Mouse (Mus musculus): ENCODE measurements around the gene Sprr2k.

Gene Sprr2k

DNA sequence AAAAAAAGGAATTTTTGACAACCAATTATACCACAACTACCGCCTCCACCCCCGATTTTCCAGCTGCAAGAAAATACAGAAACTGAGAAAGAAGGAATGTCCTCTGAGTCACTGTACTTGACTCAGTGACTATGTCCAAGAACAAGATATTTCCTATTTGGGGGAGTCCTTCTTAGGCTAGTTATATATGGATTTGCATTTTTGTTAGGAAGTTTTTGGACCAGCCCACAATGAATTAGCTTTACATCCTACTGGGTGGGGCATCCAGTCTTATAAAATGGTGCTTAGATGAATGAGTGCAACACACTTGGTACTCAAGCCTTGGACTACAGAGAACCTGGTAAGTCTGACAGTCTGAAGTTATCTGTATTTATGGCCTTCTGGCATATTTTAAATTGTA is at the start of gene Sprr2k:
Gene Sprr2k (plus strand): TSS at position 301 of the 400 bp plus-strand sequence.
- WGBS = 77% methylated on average over 2 of the region's 2 CpGs

DNA sequence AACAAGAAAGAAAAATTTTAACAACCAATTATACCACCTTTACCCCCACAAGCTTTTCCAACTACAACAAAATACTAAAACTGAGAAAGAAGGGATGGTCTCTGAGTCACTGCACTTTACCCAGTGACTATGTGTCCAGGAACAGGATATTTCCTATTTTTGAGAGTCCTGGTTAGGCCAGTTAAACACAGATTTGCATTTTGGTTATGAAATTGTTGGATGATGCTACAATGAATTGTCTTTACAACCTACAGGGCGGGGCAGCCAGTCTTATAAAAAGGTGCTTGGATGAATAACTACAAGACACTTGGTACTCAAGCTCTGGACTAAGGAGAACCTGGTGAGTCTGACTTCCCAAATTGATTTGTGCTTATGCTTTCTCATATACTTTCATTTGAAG is 47.0 kb upstream of the Sprr2k start, which contains the start of gene Sprr2h:
Gene Sprr2h (plus strand): TSS at position 301 of the 400 bp plus-strand sequence.
- 88% methylated on average over 1 of the region's 1 CpGs for WGBS

DNA sequence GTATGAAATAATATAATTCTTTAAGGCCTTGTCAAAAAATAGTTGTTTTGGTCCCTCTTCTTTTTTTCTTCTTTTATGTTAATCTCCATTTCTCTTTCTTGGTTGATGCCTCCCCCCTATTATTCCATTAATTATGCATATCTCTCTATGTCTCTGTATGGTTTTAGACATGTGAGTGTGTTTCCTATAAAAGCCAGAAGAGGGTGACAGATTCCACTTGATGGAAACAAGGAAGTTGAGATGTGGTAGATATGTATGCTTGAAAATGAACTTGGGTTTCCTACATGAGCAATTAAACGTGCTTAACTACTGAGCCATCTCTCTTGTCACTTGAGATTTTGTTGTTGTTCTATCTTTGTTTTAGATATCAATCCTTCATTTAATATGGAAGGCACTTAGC is 38.1 kb upstream of the Sprr2k start:
- 20% methylated on average over 1 of the region's 1 CpGs for WGBS

DNA sequence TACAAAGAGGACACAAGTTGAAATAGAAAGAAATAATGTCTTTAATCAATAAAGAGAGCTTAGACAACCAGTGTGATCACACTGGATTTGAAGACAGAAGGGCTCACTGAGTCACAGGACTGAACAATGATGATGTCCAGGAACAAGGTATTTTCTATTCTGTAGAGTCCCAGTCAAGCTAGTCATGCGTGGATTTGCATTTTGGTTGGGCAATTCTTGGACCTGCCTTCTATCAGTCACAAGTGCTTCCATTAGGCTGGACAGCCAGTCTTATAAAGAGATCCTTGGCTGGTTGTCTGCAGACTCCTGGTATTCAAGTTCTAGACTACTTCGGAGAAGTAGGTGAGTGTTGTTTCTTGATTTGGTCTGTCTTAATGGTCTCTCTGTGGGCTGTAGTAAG is 24.7 kb upstream of the Sprr2k start, which contains the start of gene Sprr2i:
Gene Sprr2i (plus strand): TSS at position 301 of the 400 bp plus-strand sequence.
- WGBS = 94% methylated on average over 2 of the region's 2 CpGs

DNA sequence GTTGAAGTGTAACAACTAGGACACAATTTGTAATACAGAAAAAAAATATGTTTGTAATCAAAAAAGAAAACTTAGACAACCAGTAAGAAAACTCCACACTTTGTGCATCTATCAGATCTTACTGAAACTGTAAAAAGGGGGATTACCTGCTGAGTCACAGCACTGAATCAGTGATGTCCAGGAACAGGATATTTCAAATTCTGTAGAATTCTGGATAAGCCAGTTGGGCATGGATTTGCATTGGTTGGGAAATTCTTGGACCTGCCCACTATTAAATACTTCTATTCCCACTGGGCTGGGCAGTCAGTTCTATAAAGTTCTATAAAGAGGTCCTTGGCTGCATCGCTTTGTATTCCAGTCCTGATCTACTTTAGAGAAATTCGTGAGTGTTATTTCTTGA is 14.6 kb upstream of the Sprr2k start, which contains the start of gene Sprr2j-ps:
Gene Sprr2j-ps (plus strand): TSS at position 301 of the 400 bp plus-strand sequence.
- WGBS = 91% methylated on average over 2 of the region's 2 CpGs

DNA sequence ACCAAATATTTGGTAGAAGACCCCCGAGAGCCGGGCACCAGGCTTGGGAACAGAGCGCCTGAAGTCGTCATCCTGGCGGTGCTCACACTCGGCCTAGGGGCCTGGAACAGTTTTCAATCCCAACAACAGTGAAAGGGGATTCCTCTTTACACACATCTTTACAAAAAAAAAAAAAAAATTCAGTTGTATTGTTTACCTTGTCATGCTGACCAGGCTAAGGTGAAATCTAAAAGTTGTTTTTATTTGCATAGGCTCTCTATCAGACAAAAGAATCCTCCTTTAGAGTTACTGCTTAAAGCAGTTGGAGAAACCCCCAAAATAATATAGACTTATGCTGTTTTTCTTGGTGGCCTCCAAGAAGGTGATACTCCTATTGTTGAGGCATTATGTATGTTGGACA is 3.1 kb upstream of the Sprr2k start, which contains the start of gene Gm9774:
Gene Gm9774 (minus strand): TSS at position 101 of the 400 bp plus-strand sequence.
- WGBS = 97% methylated on average over 6 of the region's 6 CpGs

DNA sequence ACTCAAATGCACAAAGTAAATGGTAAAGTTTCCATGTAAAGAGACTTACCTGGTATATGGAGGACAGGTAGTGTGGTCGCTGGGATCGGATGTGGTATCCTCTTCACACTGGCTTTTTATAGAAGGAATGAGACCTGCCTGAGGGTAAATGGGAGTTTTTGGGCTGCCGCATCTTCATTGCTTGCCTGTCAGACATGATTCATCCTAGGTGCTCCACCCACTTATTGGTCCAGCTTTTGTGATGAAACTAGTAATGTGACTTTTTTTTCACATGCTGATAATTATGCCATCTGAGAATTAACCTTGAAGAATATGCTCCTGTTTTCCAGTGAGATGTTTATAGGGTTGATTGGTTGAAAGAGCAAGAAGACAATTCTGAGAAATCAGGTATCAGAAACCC is 6.3 kb downstream of the Sprr2k start, which contains the start of gene Sprr1b:
Gene Sprr1b (minus strand): TSS at position 101 of the 400 bp plus-strand sequence.
- WGBS = 95% methylated on average over 3 of the region's 3 CpGs

DNA sequence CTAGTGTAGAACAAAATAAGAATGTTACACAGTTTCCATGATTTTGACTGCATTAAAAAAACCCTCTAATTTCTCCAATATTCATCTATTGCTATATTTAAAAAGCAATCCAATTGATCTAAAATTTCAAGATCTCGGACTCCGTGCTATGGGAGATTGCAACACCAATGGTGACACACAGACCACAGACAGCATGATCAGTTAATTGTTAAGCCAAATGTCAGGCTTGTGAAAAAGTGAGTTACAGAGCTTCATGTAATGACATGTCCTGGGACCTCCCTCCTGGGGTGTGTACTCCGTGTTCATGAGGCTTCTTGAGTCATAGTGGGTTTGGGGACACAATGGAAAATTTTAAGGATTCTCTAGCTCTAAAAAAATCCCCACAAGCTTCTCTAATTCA is 7.8 kb downstream of the Sprr2k start:
- WGBS = 85% methylated on average over 3 of the region's 3 CpGs

DNA sequence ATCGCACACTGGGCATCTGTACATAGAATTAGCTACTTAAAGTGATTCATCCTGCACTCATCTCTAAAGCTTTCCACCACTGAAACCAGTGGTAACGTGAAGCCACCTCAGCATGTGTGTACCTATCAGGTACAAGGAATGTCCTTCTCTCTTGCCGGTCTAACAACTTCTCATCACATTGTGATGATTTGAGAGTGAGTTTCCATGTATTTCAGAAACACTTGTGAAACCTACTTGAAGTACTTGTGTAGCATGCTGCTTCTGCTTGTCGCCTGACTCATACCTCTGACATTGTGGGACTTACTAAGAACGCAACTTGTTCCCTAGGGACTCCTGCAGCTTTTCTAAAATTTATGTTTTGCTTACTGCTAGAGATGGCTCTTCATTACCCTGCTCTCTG is 22.8 kb downstream of the Sprr2k start:
- 90% methylated on average over 5 of the region's 5 CpGs for WGBS

DNA sequence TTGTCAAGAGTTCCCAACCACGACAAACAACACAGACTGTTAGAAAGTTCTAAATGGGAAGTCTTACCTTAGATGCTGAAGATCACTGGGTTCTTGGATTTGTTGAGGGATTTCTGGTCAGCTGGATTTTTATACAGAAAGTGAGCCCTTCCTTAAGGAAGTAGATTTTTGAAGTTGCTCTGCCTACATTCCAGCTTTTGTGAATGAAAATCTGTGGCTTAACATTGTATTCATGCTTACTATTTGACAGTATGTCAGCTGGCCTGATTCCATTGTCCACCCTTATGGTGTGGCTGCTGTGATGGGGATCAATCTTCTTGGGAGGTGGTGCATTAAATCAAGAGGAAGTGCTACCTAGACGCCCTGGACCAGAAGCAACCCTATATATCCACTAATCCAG is 26.2 kb downstream of the Sprr2k start, which contains the start of gene Sprr3:
Gene Sprr3 (minus strand): TSS at position 101 of the 400 bp plus-strand sequence.
- WGBS = 70% methylated on average over 2 of the region's 2 CpGs

DNA sequence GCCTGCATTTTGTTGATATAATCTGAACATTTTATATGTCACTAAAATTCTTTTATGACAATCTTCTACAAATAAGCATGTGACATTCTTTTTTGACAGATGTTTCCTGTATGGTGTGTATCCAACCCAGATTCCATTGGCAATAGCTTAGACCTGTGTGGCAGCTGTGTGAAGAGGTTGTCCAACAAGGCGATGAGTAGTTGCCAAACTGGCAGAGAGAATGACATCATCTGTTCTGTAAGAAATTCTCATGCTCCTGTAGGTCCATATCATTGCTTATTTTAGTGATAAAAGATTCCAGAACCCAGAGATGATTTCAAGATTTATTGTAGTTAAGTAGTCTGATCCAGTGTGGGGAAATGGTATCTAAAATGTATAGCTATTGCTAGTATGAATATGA is 34.2 kb downstream of the Sprr2k start:
- WGBS = 86% methylated on average over 1 of the region's 1 CpGs

DNA sequence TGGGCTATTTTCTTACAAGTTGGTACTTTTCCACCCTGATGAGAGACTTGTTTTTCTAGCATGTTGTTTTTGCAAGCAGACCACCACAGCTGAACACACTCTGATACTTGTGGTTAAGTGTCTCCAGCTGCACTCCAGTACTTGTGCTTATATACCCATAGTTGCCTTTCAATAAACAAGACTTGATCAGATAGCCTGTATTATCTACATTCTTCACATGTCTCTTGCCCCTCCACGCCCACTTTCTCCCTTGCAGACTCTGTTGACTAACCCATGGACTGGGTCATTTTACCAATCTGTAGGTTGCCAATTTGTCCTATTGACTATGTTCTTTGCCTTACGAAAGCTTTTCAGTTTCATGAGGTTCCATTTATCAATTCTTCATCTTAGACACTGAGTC is 37.7 kb downstream of the Sprr2k start:
- 88% methylated on average over 2 of the region's 2 CpGs for WGBS

All from cerebral cortex, adult 2 months (tissue).